Mouse (Mus musculus) urinary bladder, adult 2 months (tissue): ENCODE measurements around the gene Fto. TPM values are rescaled to one million over a fixed set of nuclear protein-coding genes. Genes with fewer than 3 reads are reported as not detected.

Experiments used
- polyA plus RNA-seq: library from polyadenylated mRNA; depleted of rRNA; stranded (reverse); fragments of >200 nt; gene quantifications from 2 replicates; pipeline ENCODE4 v1.2.3, GENCODE M21; 2012; rRNA removed

Gene Fto
- polyA plus RNA-seq, 1 experiment = 56.0 TPM

Other genes starting within 250 kb of the Fto start
- gene Rbl2, start 243.5 kb upstream of the Fto start, polyA plus RNA-seq = 29.3 and 33.2 TPM in 2 replicates
- gene Aktip, start 113.5 kb upstream of the Fto start, polyA plus RNA-seq = 79.8 and 88.9 TPM in 2 replicates
- 4.2 and 5.3 TPM in 2 replicates for gene Rpgrip1l, start 263 bp upstream of the Fto start, polyA plus RNA-seq